In the genomic region with DNA sequence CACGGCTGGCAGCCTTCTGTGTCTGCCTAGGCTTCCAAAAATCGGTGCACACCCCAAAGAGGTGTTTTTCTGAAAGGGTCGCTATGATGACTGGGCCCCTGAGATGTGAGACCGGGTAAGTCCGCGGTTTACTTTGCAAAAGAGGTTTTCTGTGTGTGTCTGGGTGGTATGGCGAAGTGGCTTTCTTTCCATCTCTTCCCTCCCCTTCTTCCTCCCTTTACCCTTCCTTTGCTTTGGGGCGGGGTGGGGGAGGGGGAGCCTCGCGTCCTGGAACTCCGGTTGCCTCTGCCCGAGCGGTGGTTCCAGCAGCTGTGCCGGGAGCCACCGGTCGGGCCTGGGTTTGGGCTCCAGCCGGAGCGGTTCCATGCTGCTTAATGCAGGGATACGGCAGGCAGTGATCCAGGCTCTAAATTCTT, we compare ENCODE assay signal across 9 mouse cellular contexts. TPM values are rescaled to one million over a fixed set of nuclear protein-coding genes. Genes with fewer than 3 reads are reported as not detected.
DNase-seq lines count a peak whose midpoint lies in the region; ATAC-seq lines count a peak whose summit lies in the region.
"Had no signal": no experiment of that assay in that cellular context is flagged by ENCODE, and none has a peak within 500 bp of the region (broad histone marks: within the 10 kb centered on the region; RNA-seq: fewer than 3 reads in every experiment).

No protein-coding gene starts in this region.

- peak overlapping the region; percentile 73 for H3K4me2 ChIP-seq in hindbrain, embryonic 15.5 days
- H3K4me2 ChIP-seq in liver, embryonic 13.5 days = peak overlapping the region; percentile 72
- peak overlapping the region; percentile 96 for H3K4me2 ChIP-seq in stomach, embryonic 14.5 days (replicated peaks; ENCODE audit: low read depth, low read length)

- H3K36me3 ChIP-seq in embryonic facial prominence, embryonic 10.5 days (replicated peaks) = peaks cover 9% of the 10 kb centered on the region; the same call in 1 of the 2 replicates
- peaks cover 4% of the 10 kb centered on the region; the same call in 1 of the 2 replicates for H3K36me3 ChIP-seq in hindbrain, embryonic 15.5 days
- H3K36me3 ChIP-seq in liver, embryonic 13.5 days = no peaks in the 10 kb centered on the region
- no peaks in the 10 kb centered on the region for H3K36me3 ChIP-seq in stomach, embryonic 14.5 days (ENCODE audit: control insufficient read depth, insufficient read depth, low read length)

- peak overlapping the region; percentile 92 for H3K27ac ChIP-seq in embryonic facial prominence, embryonic 10.5 days (replicated peaks)
- peak overlapping the region; percentile 99 for H3K27ac ChIP-seq in hindbrain, embryonic 15.5 days (replicated peaks)
- H3K27ac ChIP-seq in liver, embryonic 13.5 days = no peak overlapping the region
- peak overlapping the region; percentile 62 for H3K27ac ChIP-seq in stomach, embryonic 14.5 days (ENCODE audit: low read length)

- H3K9me3 ChIP-seq in embryonic facial prominence, embryonic 10.5 days = no peaks in the 10 kb centered on the region
- no peaks in the 10 kb centered on the region for H3K9me3 ChIP-seq in hindbrain, embryonic 15.5 days
- no peaks in the 10 kb centered on the region for H3K9me3 ChIP-seq in liver, embryonic 13.5 days (replicated peaks)
- no peaks in the 10 kb centered on the region for H3K9me3 ChIP-seq in stomach, embryonic 14.5 days (ENCODE audit: control insufficient read depth, low read depth, low read length)

- H3K4me1 ChIP-seq in embryonic facial prominence, embryonic 10.5 days = peaks cover 20% of the 10 kb centered on the region
- peaks cover 17% of the 10 kb centered on the region for H3K4me1 ChIP-seq in hindbrain, embryonic 15.5 days (replicated peaks)
- H3K4me1 ChIP-seq in liver, embryonic 13.5 days (replicated peaks) = 0 out of 2 replicates have a peak, but pooled peaks cover 2% of the 10 kb centered on the region
- 0 out of 2 replicates have a peak, but pooled peaks cover 3% of the 10 kb centered on the region for H3K4me1 ChIP-seq in stomach, embryonic 14.5 days (ENCODE audit: control insufficient read depth, insufficient read depth, low read length)

- H3K9ac ChIP-seq in hindbrain, embryonic 15.5 days = peak overlapping the region; percentile 93
- H3K9ac ChIP-seq in liver, embryonic 13.5 days = no peak overlapping the region
- peak overlapping the region; percentile 47 for H3K9ac ChIP-seq in stomach, embryonic 14.5 days (replicated peaks; ENCODE audit: low read depth, low read length)

- peak; percentile 65 for ATAC-seq in hindbrain, embryonic 15.5 days (ENCODE audit: low FRiP score, low read depth)
- no peak for ATAC-seq in liver, embryonic 13.5 days (ENCODE audit: low read depth)
- ATAC-seq in stomach, embryonic 14.5 days (ENCODE audit: insufficient number of reproducible peaks, insufficient read depth, low FRiP score, low read depth) = no peak

- 0% methylated on average over 19 of the region's 19 CpGs for WGBS in embryonic facial prominence, embryonic 10.5 days
- under 1% methylated on average over 19 of the region's 19 CpGs for WGBS in hindbrain, embryonic 15.5 days
- under 1% methylated on average over 19 of the region's 19 CpGs for WGBS in liver, embryonic 13.5 days (ENCODE audit: insufficient replicate concordance)
- under 1% methylated on average over 19 of the region's 19 CpGs for WGBS in stomach, embryonic 14.5 days

- H3K27me3 ChIP-seq in embryonic facial prominence, embryonic 10.5 days (replicated peaks; ENCODE audit: low read depth, poor library complexity, severe bottlenecking) = peaks cover 43% of the 10 kb centered on the region
- H3K27me3 ChIP-seq in hindbrain, embryonic 15.5 days = no peaks in the 10 kb centered on the region
- H3K27me3 ChIP-seq in liver, embryonic 13.5 days = peaks cover 70% of the 10 kb centered on the region
- no peaks in the 10 kb centered on the region for H3K27me3 ChIP-seq in stomach, embryonic 14.5 days (ENCODE audit: control insufficient read depth, insufficient read depth, low read length)

- H3K4me3 ChIP-seq in embryonic facial prominence, embryonic 10.5 days = peak overlapping the region; percentile 82
- H3K4me3 ChIP-seq in hindbrain, embryonic 15.5 days = peak overlapping the region; percentile 98
- peak overlapping the region; percentile 51 for H3K4me3 ChIP-seq in liver, embryonic 13.5 days (replicated peaks)
- peak overlapping the region; percentile 64 for H3K4me3 ChIP-seq in stomach, embryonic 14.5 days (ENCODE audit: low read depth, low read length)
- H3K4me3 ChIP-seq: myocyte had no signal

- peak; percentile 29 for DNase-seq in adrenal gland, postnatal 10 days
- no peak for DNase-seq in adrenal gland, adult 18-20 months (ENCODE audit: low spot score in 2 of 2)
- peak; percentile 26 for DNase-seq in MN1 (ENCODE audit: low spot score)
- DNase-seq in embryonic facial prominence, embryonic 10.5 days (ENCODE audit: low spot score) = peak; percentile 77
- DNase-seq in liver, embryonic 13.5 days = no peak
- no peak for DNase-seq in gastrocnemius, adult 18-20 months (ENCODE audit: low spot score)

RNA-seq across cellular contexts. Expression of a gene that starts 1.3 kb away (rescaled TPM):
- total RNA-seq in adrenal gland, postnatal 10 days (2021) = under 1 TPM; 0.45 to 0.58 TPM
- under 1 TPM; 0.32 to 0.36 TPM for total RNA-seq in adrenal gland, adult 18-20 months (2021)
- 7.2 and 7.9 TPM in 2 replicates for polyA plus RNA-seq in embryonic facial prominence, embryonic 10.5 days (2016; fragmentation: Nextera tagmentation; extraction: Ambion mirVana)
- polyA plus RNA-seq in hindbrain, embryonic 15.5 days (2015; fragmentation: Nextera tagmentation; extraction: Ambion mirVana) = 33.8 and 40.8 TPM in 2 replicates
- polyA plus RNA-seq in liver, embryonic 13.5 days (2015; fragmentation: Nextera tagmentation; extraction: Ambion mirVana) = 0.05 TPM in 2 replicates
- 6.6 and 6.8 TPM in 2 replicates for polyA plus RNA-seq in stomach, embryonic 14.5 days (2014; fragmentation: Nextera tagmentation; extraction: Ambion mirVana)
- under 1 TPM; 0.09 to 0.19 TPM for total RNA-seq in gastrocnemius, adult 18-20 months (2021)

Comparison
In these comparisons a context has a peak if more than half of its experiments do, and no peak if none do; other contexts are left out.
1. DNase-seq: peak in adrenal gland, postnatal 10 days (single experiment), MN1 (single experiment) and embryonic facial prominence, embryonic 10.5 days (single experiment); none in adrenal gland, adult 18-20 months (0 of 2), liver, embryonic 13.5 days (single experiment) and gastrocnemius, adult 18-20 months (single experiment).
2. Peak in every context shown above with its lines, with median percentiles within 50 percentile points of each other: H3K4me3 ChIP-seq and H3K4me2 ChIP-seq.